In genomic region chr7:98077453-98077852, GRCm38 (mm10) we compare ENCODE assay signal across 21 mouse cellular contexts. TPM values are rescaled to one million over a fixed set of nuclear protein-coding genes. Genes with fewer than 3 reads are reported as not detected.
DNase-seq lines count a peak whose midpoint lies in the region; ATAC-seq and TF ChIP-seq lines count a peak whose summit lies in the region.
"Had no signal": no experiment of that assay in that cellular context is flagged by ENCODE, and none has a peak within 500 bp of the region (broad histone marks: within the 10 kb centered on the region; RNA-seq: fewer than 3 reads in every experiment).

No protein-coding gene starts in this region.

- no peak overlapping the region; the same call in 1 of the 2 replicates for H3K27ac ChIP-seq in embryonic facial prominence, embryonic 13.5 days
- no peak overlapping the region for H3K27ac ChIP-seq in embryonic facial prominence, embryonic 10.5 days (replicated peaks)
- H3K27ac ChIP-seq in liver, embryonic 13.5 days: no peak overlapping the region
- no peak overlapping the region for H3K27ac ChIP-seq in ES-E14 (ENCODE audit: insufficient read depth, low read depth, low read length, poor library complexity, severe bottlenecking)
- H3K27ac ChIP-seq in midbrain, embryonic 15.5 days: no peak overlapping the region
- H3K27ac ChIP-seq: forebrain, embryonic 12.5 days; hindbrain, embryonic 12.5 days had no signal

- 86% methylated on average over 11 of the region's 11 CpGs for WGBS in embryonic facial prominence, embryonic 13.5 days
- 90% methylated on average over 11 of the region's 11 CpGs for WGBS in embryonic facial prominence, embryonic 10.5 days
- WGBS in liver, embryonic 13.5 days (ENCODE audit: insufficient replicate concordance): 74% methylated on average over 11 of the region's 11 CpGs
- 88% methylated on average over 11 of the region's 11 CpGs for WGBS in midbrain, embryonic 15.5 days

- no peak overlapping the region for H3K4me3 ChIP-seq in embryonic facial prominence, embryonic 13.5 days
- H3K4me3 ChIP-seq in embryonic facial prominence, embryonic 10.5 days: no peak overlapping the region
- no peak overlapping the region for H3K4me3 ChIP-seq in liver, embryonic 13.5 days (replicated peaks)
- H3K4me3 ChIP-seq in ES-E14 (ENCODE audit: insufficient read depth in 1 of 2, low read depth in 1 of 2, low read length in 2 of 2, poor library complexity in 1 of 2, severe bottlenecking in 1 of 2): peak overlapping the region; percentile 20 to 33; a peak in 2 of 4 replicates
- no peak overlapping the region for H3K4me3 ChIP-seq in midbrain, embryonic 15.5 days
- H3K4me3 ChIP-seq: forebrain, embryonic 12.5 days; hindbrain, embryonic 12.5 days had no signal

- 0 out of 2 replicates have a peak overlapping the region, but pooled peaks have one; percentile 32 for H3K9ac ChIP-seq in embryonic facial prominence, embryonic 13.5 days
- H3K9ac ChIP-seq in liver, embryonic 13.5 days: no peak overlapping the region
- no peak overlapping the region for H3K9ac ChIP-seq in ES-E14 (ENCODE audit: insufficient read depth, low read depth, low read length, poor library complexity, severe bottlenecking)
- no peak overlapping the region for H3K9ac ChIP-seq in midbrain, embryonic 15.5 days
- H3K9ac ChIP-seq: forebrain, embryonic 12.5 days; hindbrain, embryonic 12.5 days had no signal

- peaks cover 10% of the 10 kb centered on the region for H3K36me3 ChIP-seq in embryonic facial prominence, embryonic 13.5 days
- H3K36me3 ChIP-seq in embryonic facial prominence, embryonic 10.5 days (replicated peaks): peaks cover 50% of the 10 kb centered on the region
- peaks cover 60% of the 10 kb centered on the region for H3K36me3 ChIP-seq in liver, embryonic 13.5 days
- H3K36me3 ChIP-seq in ES-E14 (ENCODE audit: control insufficient read depth, insufficient read depth, low read length, poor library complexity, severe bottlenecking): no peaks in the 10 kb centered on the region
- no peaks in the 10 kb centered on the region for H3K36me3 ChIP-seq in midbrain, embryonic 15.5 days (replicated peaks)

- ATAC-seq in embryonic facial prominence, embryonic 13.5 days (ENCODE audit: insufficient number of reproducible peaks, insufficient read depth, low FRiP score, low TSS enrichment, low read depth): no peak
- ATAC-seq in liver, embryonic 13.5 days (ENCODE audit: low read depth): 0 out of 2 replicates have a peak, but pooled peaks have one; percentile 19
- no peak for ATAC-seq in midbrain, embryonic 15.5 days (replicated peaks)
- ATAC-seq: forebrain, embryonic 16.5 days; hindbrain, embryonic 16.5 days; inflammation-experienced regulatory T-cells, adult 6 months had no signal

- H3K9me3 ChIP-seq in embryonic facial prominence, embryonic 13.5 days: no peaks in the 10 kb centered on the region
- H3K9me3 ChIP-seq in embryonic facial prominence, embryonic 10.5 days: no peaks in the 10 kb centered on the region
- no peaks in the 10 kb centered on the region for H3K9me3 ChIP-seq in liver, embryonic 13.5 days (replicated peaks)
- no peaks in the 10 kb centered on the region for H3K9me3 ChIP-seq in ES-E14 (ENCODE audit: control insufficient read depth, insufficient read depth, low read depth, low read length)
- H3K9me3 ChIP-seq in midbrain, embryonic 15.5 days: no peaks in the 10 kb centered on the region
- H3K9me3 ChIP-seq: forebrain, embryonic 12.5 days; hindbrain, embryonic 12.5 days had no signal

- in situ Hi-C loops in ES-E14 (cut with MboI; ENCODE audit: low sequenced_read_pairs in 2 of 2, unreplicated experiment in 2 of 2): no loop called here

- H3K27me3 ChIP-seq in embryonic facial prominence, embryonic 13.5 days: no peaks in the 10 kb centered on the region
- no peaks in the 10 kb centered on the region for H3K27me3 ChIP-seq in embryonic facial prominence, embryonic 10.5 days (replicated peaks; ENCODE audit: low read depth, poor library complexity, severe bottlenecking)
- no peaks in the 10 kb centered on the region for H3K27me3 ChIP-seq in liver, embryonic 13.5 days
- no peaks in the 10 kb centered on the region for H3K27me3 ChIP-seq in midbrain, embryonic 15.5 days (replicated peaks)
- H3K27me3 ChIP-seq: forebrain, embryonic 12.5 days; hindbrain, embryonic 12.5 days had no signal

- H3K4me2 ChIP-seq in embryonic facial prominence, embryonic 13.5 days: no peak overlapping the region
- H3K4me2 ChIP-seq in liver, embryonic 13.5 days: no peak overlapping the region
- no peak overlapping the region for H3K4me2 ChIP-seq in midbrain, embryonic 15.5 days
- H3K4me2 ChIP-seq: forebrain, embryonic 12.5 days; heart, embryonic 11.5 days; hindbrain, embryonic 12.5 days had no signal

- peaks cover 6% of the 10 kb centered on the region for H3K4me1 ChIP-seq in embryonic facial prominence, embryonic 13.5 days
- H3K4me1 ChIP-seq in embryonic facial prominence, embryonic 10.5 days: peaks cover 11% of the 10 kb centered on the region
- H3K4me1 ChIP-seq in liver, embryonic 13.5 days (replicated peaks): peaks cover 9% of the 10 kb centered on the region
- peaks cover 0 to 3% of the 10 kb centered on the region in 2 experiments; a peak in 1 of 4 replicates for H3K4me1 ChIP-seq in ES-E14 (ENCODE audit: control insufficient read depth in 2 of 2, insufficient read depth in 2 of 2, low read length in 2 of 2, poor library complexity in 1 of 2)
- peaks cover 3% of the 10 kb centered on the region for H3K4me1 ChIP-seq in midbrain, embryonic 15.5 days

- no peak for DNase-seq in embryonic facial prominence, embryonic 10.5 days (ENCODE audit: low spot score)
- DNase-seq in liver, embryonic 13.5 days: no peak
- DNase-seq in liver (no peak), ES-E14 (ENCODE audit: low read depth, low spot score) (no peak)
- no peak for DNase-seq in spleen, postnatal 10 days (ENCODE audit: low spot score in 2 of 2)
- DNase-seq: adrenal gland, adult 2 months; adrenal gland, postnatal 25 days; cerebellum, adult 18-20 months; cerebellum, adult 9-11 months; cerebellum, postnatal 36 days; gastrocnemius, postnatal 10 days; heart, adult 18-20 months; heart, postnatal 4 days had no signal

TF ChIP-seq in ES-E14, 5 proteins besides CTCF, POLR2A, EP300 and RAD21:
- no peak for TF ChIP-seq HCFC1 (IDR thresholded peaks at IDR 0.05; ENCODE audit: borderline replicate concordance, insufficient read depth, low read length)
- no peak for TF ChIP-seq CHD2 (IDR thresholded peaks at IDR 0.05; ENCODE audit: low read depth, low read length)
- TF ChIP-seq MAFK (IDR thresholded peaks at IDR 0.05; ENCODE audit: insufficient read depth, low read depth, low read length): no peak
- no peak for TF ChIP-seq ZNF384 (IDR thresholded peaks at IDR 0.05; ENCODE audit: low read depth, low read length)

RNA-seq across cellular contexts. Expression of gene Myo7a, which starts 41.9 kb away (rescaled TPM):
- polyA plus RNA-seq in embryonic facial prominence, embryonic 13.5 days (2015; fragmentation: Nextera tagmentation; extraction: Ambion mirVana): 10.2 and 10.5 TPM in 2 replicates
- 20.4 and 21.8 TPM in 2 replicates for polyA plus RNA-seq in embryonic facial prominence, embryonic 10.5 days (2016; fragmentation: Nextera tagmentation; extraction: Ambion mirVana)
- polyA plus RNA-seq in liver, embryonic 13.5 days (2015; fragmentation: Nextera tagmentation; extraction: Ambion mirVana): 8.0 and 8.3 TPM in 2 replicates
- 1.8 and 2.1 TPM in 2 replicates for total RNA-seq in ES-E14 (2012; rRNA removed)
- 20.6 and 23.8 TPM in 2 replicates for polyA plus RNA-seq in midbrain, embryonic 15.5 days (2015; fragmentation: Nextera tagmentation; extraction: Ambion mirVana)

Comparison
In these comparisons a context has a peak if more than half of its experiments do, and no peak if none do; other contexts are left out.
1. H3K4me3 ChIP-seq: peak in ES-E14 (2 of 2); none in embryonic facial prominence, embryonic 13.5 days (single experiment), embryonic facial prominence, embryonic 10.5 days (single experiment), liver, embryonic 13.5 days (single experiment) and midbrain, embryonic 15.5 days (single experiment).